11 mouse cellular contexts compared by ENCODE assay signal in the genomic region with DNA sequence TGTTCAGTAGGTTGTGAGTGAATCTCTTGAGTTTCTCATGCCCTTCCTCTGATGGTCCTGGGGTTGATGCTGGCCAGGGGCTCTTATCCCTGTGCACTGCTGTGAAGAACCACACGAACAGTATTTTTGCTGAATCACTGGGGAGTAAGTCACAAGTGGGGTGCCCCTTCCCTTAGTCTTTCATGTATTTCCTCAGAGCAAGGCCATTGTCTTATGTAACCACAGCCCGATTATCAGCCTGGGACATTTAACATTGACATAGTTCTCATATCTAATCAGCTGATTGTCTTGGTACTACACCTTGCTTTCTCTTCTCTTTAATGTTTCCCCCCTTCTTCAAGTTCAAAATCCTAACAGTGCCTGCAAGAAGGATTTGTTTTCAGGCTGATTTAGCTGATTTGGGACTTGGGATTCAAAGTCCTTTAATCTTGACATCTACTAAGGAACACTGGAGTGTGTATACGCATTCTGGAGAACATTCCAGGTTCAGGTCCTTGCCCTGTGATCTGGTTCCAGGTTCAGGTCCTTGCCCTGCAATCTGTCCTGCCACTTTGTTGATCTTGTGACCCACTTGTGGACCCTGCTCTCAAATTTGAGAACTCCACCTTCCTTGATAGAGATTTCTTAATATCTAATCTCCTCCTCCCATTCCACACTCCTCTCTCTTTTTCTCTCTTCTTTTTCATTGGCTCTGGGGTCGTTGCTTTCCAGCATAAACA. TPM values are rescaled to one million over a fixed set of nuclear protein-coding genes. Genes with fewer than 3 reads are reported as not detected.
DNase-seq lines count a peak whose midpoint lies in the region; ATAC-seq and TF ChIP-seq lines count a peak whose summit lies in the region.
"Had no signal": no experiment of that assay in that cellular context is flagged by ENCODE, and none has a peak within 500 bp of the region (broad histone marks: within the 10 kb centered on the region; RNA-seq: fewer than 3 reads in every experiment).

No protein-coding gene starts in this region.

- TF ChIP-seq CTCF in ES-Bruce4 (IDR thresholded peaks at IDR 0.05; ENCODE audit: low read depth, low read length), result no peak

- no peak for ATAC-seq in kidney, embryonic 14.5 days (ENCODE audit: low FRiP score, low TSS enrichment)
- 0 out of 2 replicates have a peak, but pooled peaks have one; percentile 18 for ATAC-seq in intestine, embryonic 15.5 days
- ATAC-seq: forebrain, embryonic 15.5 days; midbrain, embryonic 13.5 days had no signal

- H3K27ac ChIP-seq in kidney, embryonic 14.5 days (ENCODE audit: low read depth, low read length), result no peak overlapping the region
- peak overlapping the region; percentile 90 for H3K27ac ChIP-seq in ES-Bruce4 (ENCODE audit: insufficient read depth, low read length)
- H3K27ac ChIP-seq in intestine, embryonic 15.5 days, result peak overlapping the region; percentile 79; the same call in 1 of the 2 replicates
- H3K27ac ChIP-seq in heart, embryonic 10.5 days, result no peak overlapping the region
- H3K27ac ChIP-seq: forebrain, embryonic 15.5 days; hindbrain, embryonic 14.5 days; midbrain, embryonic 13.5 days had no signal

- peak; percentile 63 to 81 for DNase-seq in kidney, adult 8-10 months
- DNase-seq in cerebellum, adult 18-20 months, result no peak
- no peak for DNase-seq in heart, embryonic 10.5 days (ENCODE audit: low spot score)
- DNase-seq: gastrocnemius, postnatal 25 days had no signal

- no peaks in the 10 kb centered on the region for H3K9me3 ChIP-seq in kidney, embryonic 14.5 days (ENCODE audit: control insufficient read depth, low read length)
- no peaks in the 10 kb centered on the region for H3K9me3 ChIP-seq in ES-Bruce4 (replicated peaks; ENCODE audit: control insufficient read depth, insufficient read depth, low read length, poor library complexity, severe bottlenecking)
- no peaks in the 10 kb centered on the region for H3K9me3 ChIP-seq in intestine, embryonic 15.5 days
- H3K9me3 ChIP-seq in megakaryocyte, embryonic 14.5 days, result no peaks in the 10 kb centered on the region
- no peaks in the 10 kb centered on the region for H3K9me3 ChIP-seq in heart, embryonic 10.5 days
- H3K9me3 ChIP-seq: forebrain, embryonic 15.5 days; midbrain, embryonic 13.5 days had no signal

- H3K9ac ChIP-seq in kidney, embryonic 14.5 days (ENCODE audit: low read depth, low read length), result no peak overlapping the region
- H3K9ac ChIP-seq in ES-Bruce4 (ENCODE audit: low read depth, poor library complexity, severe bottlenecking), result no peak overlapping the region
- no peak overlapping the region for H3K9ac ChIP-seq in intestine, embryonic 15.5 days
- H3K9ac ChIP-seq: forebrain, embryonic 15.5 days; hindbrain, embryonic 14.5 days; midbrain, embryonic 13.5 days had no signal

- H3K27me3 ChIP-seq in kidney, embryonic 14.5 days (ENCODE audit: control insufficient read depth, insufficient read depth, low read length), result no peaks in the 10 kb centered on the region
- no peaks in the 10 kb centered on the region for H3K27me3 ChIP-seq in ES-Bruce4 (ENCODE audit: control insufficient read depth, insufficient read depth, low read length, poor library complexity, severe bottlenecking)
- no peaks in the 10 kb centered on the region for H3K27me3 ChIP-seq in intestine, embryonic 15.5 days (replicated peaks)
- no peaks in the 10 kb centered on the region for H3K27me3 ChIP-seq in megakaryocyte, embryonic 14.5 days (replicated peaks)
- H3K27me3 ChIP-seq in heart, embryonic 10.5 days (ENCODE audit: insufficient read depth, poor library complexity, severe bottlenecking), result no peaks in the 10 kb centered on the region
- H3K27me3 ChIP-seq: forebrain, embryonic 15.5 days; midbrain, embryonic 13.5 days had no signal

- H3K4me1 ChIP-seq in kidney, embryonic 14.5 days (ENCODE audit: control insufficient read depth, insufficient read depth, low read length), result peaks cover 16% of the 10 kb centered on the region
- peaks cover 16% of the 10 kb centered on the region for H3K4me1 ChIP-seq in ES-Bruce4 (ENCODE audit: control insufficient read depth, insufficient read depth, low read length)
- peaks cover 33% of the 10 kb centered on the region for H3K4me1 ChIP-seq in intestine, embryonic 15.5 days (replicated peaks)
- peaks cover 96% of the 10 kb centered on the region for H3K4me1 ChIP-seq in megakaryocyte, embryonic 14.5 days
- peaks cover 44% of the 10 kb centered on the region for H3K4me1 ChIP-seq in heart, embryonic 10.5 days

- H3K4me2 ChIP-seq in kidney, embryonic 14.5 days (replicated peaks; ENCODE audit: low read depth, low read length), result no peak overlapping the region
- no peak overlapping the region for H3K4me2 ChIP-seq in intestine, embryonic 15.5 days (replicated peaks)
- H3K4me2 ChIP-seq: forebrain, embryonic 15.5 days; hindbrain, embryonic 14.5 days; midbrain, embryonic 13.5 days had no signal

- peaks cover 39% of the 10 kb centered on the region for H3K36me3 ChIP-seq in kidney, embryonic 14.5 days (ENCODE audit: control insufficient read depth, insufficient read depth, low read length)
- peaks cover 21% of the 10 kb centered on the region for H3K36me3 ChIP-seq in ES-Bruce4 (ENCODE audit: control insufficient read depth, insufficient read depth, low read length, poor library complexity, severe bottlenecking)
- peaks cover 14% of the 10 kb centered on the region; the same call in 1 of the 2 replicates for H3K36me3 ChIP-seq in intestine, embryonic 15.5 days
- peaks cover 86% of the 10 kb centered on the region for H3K36me3 ChIP-seq in megakaryocyte, embryonic 14.5 days (replicated peaks; ENCODE audit: low read length)
- H3K36me3 ChIP-seq in heart, embryonic 10.5 days, result peaks cover 60% of the 10 kb centered on the region

- no peak overlapping the region for H3K4me3 ChIP-seq in kidney, embryonic 14.5 days (ENCODE audit: low read length)
- H3K4me3 ChIP-seq in ES-Bruce4 (ENCODE audit: low read depth, low read length), result no peak overlapping the region
- H3K4me3 ChIP-seq in intestine, embryonic 15.5 days (replicated peaks), result no peak overlapping the region
- peak overlapping the region; percentile 14 for H3K4me3 ChIP-seq in megakaryocyte, embryonic 14.5 days (replicated peaks)
- H3K4me3 ChIP-seq in heart, embryonic 10.5 days, result no peak overlapping the region
- H3K4me3 ChIP-seq: forebrain, embryonic 15.5 days; midbrain, embryonic 13.5 days had no signal

- no peak for TF ChIP-seq POLR2A in ES-Bruce4 (IDR thresholded peaks at IDR 0.05; ENCODE audit: insufficient read depth, low read length)

- no peak for TF ChIP-seq EP300 in ES-Bruce4 (IDR thresholded peaks at IDR 0.05; ENCODE audit: insufficient read depth, low read depth, low read length)

- 82% methylated on average over 4 of the region's 4 CpGs for WGBS in kidney, embryonic 14.5 days
- 60% methylated on average over 4 of the region's 4 CpGs for WGBS in intestine, embryonic 15.5 days
- 82% methylated on average over 4 of the region's 4 CpGs for WGBS in heart, embryonic 10.5 days

RNA-seq across cellular contexts. Expression of a gene that starts 15.8 kb away (rescaled TPM):
- 51.7 and 95.1 TPM in 2 replicates for polyA plus RNA-seq in kidney, embryonic 14.5 days (2014; fragmentation: Nextera tagmentation; extraction: Ambion mirVana)
- polyA plus RNA-seq in ES-Bruce4 (2011; ENCODE audit: insufficient read depth, insufficient read length, low read depth, missing spikeins), result 109 and 114 TPM in 2 replicates
- 78.0 and 87.9 TPM in 2 replicates for polyA plus RNA-seq in intestine, embryonic 15.5 days (2015; fragmentation: Nextera tagmentation; extraction: Ambion mirVana)
- polyA plus RNA-seq in megakaryocyte, embryonic 14.5 days (2012; ENCODE audit: insufficient read depth, low replicate concordance), result 20.6 and 27.7 TPM in 2 replicates
- polyA plus RNA-seq in heart, embryonic 10.5 days (2016; fragmentation: Nextera tagmentation; extraction: Ambion mirVana), result 56.6 and 69.3 TPM in 2 replicates

Comparison
In these comparisons a context has a peak if more than half of its experiments do, and no peak if none do; other contexts are left out.
1. DNase-seq: peak in kidney, adult 8-10 months (2 of 2); none in cerebellum, adult 18-20 months (0 of 2) and heart, embryonic 10.5 days (single experiment).
2. H3K27ac ChIP-seq: peak in ES-Bruce4 (single experiment) and intestine, embryonic 15.5 days (single experiment); none in kidney, embryonic 14.5 days (single experiment) and heart, embryonic 10.5 days (single experiment).